Mouse (Mus musculus): ENCODE data around the gene Frmd8.
"Not testable (repeated sequence)": the region's sequence is repeated elsewhere in the genome, so short reads cannot be mapped to it uniquely, and the experiment has no call there.

Frmd8 gene

GRCm38 (mm10) chr19:5817703-5818589 is 57.1 kb downstream of the Frmd8 start:
- TF ChIP-seq CTCF (conservative IDR thresholded peaks at IDR 0.05; ENCODE audit: low read length) = peak; percentile 70
- TF ChIP-seq POU5F1 (IDR thresholded peaks at IDR 0.05; ENCODE audit: borderline replicate concordance, low read length) = no peak
- TF ChIP-seq NANOG (IDR thresholded peaks at IDR 0.05; ENCODE audit: borderline replicate concordance, low read length) = no peak

DNA sequence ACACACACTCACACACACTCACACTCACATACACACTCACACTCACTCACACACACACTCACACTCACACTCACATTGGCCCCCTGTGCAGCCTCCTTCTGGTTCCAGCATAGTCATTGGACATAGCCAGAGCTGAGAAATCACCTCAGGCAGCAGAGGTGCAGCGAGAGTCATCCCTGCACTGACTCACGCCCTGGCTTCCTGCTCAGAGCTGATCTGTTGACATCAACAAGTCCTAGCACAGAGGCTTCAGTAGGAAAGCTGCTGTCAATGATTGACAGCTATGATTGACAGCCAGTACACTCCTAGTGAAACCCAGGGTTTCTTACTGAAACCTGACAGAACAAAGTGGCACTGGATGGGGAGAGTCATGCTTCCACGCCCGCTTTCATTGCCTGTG is 59.1 kb downstream of the Frmd8 start:
- H3K9me3 ChIP-seq (ENCODE audit: low read length) = no peaks in the 10 kb centered on the region
- peaks cover 95% of the 10 kb centered on the region for H3K4me1 ChIP-seq (replicated peaks; ENCODE audit: low read depth, low read length)
- peak overlapping the region; percentile 5; the same call in 1 of the 2 replicates for H3K4me3 ChIP-seq (replicated peaks; ENCODE audit: low read length)
- no peaks in the 10 kb centered on the region for H3K36me3 ChIP-seq (ENCODE audit: insufficient read depth, low read length)
- H3K27me3 ChIP-seq (ENCODE audit: insufficient read depth, low read length) = no peaks in the 10 kb centered on the region
- TF ChIP-seq POU5F1 (IDR thresholded peaks at IDR 0.05; ENCODE audit: borderline replicate concordance, low read length) (no peak), CTCF (conservative IDR thresholded peaks at IDR 0.05; ENCODE audit: low read length) (no peak), NANOG (IDR thresholded peaks at IDR 0.05; ENCODE audit: borderline replicate concordance, low read length) (no peak)

More at GRCm38 (mm10) chr19:5817703-5818589, 57.1 kb downstream of the Frmd8 start:
- Histone ChIP-seq H3K4me3 (replicated peaks; ENCODE audit: low read length) (peak overlapping the region; percentile 61), H3K4me1 (replicated peaks; ENCODE audit: low read depth, low read length) (peaks cover 87% of the 10 kb centered on the region), H3K9me3 (ENCODE audit: low read length) (no peaks in the 10 kb centered on the region), H3K36me3 (ENCODE audit: insufficient read depth, low read length) (no peaks in the 10 kb centered on the region), H3K27me3 (ENCODE audit: insufficient read depth, low read length) (no peaks in the 10 kb centered on the region)

DNA sequence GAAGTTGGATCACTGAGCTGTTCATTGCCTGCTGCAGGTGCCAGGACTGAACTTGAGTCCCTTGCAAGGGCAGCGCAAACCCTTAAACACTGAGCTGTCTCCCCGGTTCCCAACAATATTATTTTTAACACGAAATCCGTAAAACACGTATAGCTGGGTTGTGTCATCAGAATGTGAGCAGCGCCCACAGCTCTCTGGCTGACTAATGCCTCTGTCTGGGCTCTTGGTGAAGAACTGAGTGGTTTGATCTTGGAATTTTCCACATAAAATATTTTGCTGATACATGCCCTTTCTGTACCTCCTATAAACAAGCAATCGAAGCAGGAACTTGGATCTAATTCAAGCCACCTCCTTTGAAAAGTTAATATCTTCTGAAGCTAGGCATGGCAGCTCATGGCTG is 60.1 kb downstream of the Frmd8 start:
- Histone ChIP-seq H3K4me3 (replicated peaks; ENCODE audit: low read length) (no peak overlapping the region), H3K36me3 (ENCODE audit: insufficient read depth, low read length) (no peaks in the 10 kb centered on the region), H3K9me3 (ENCODE audit: low read length) (no peaks in the 10 kb centered on the region), H3K4me1 (replicated peaks; ENCODE audit: low read depth, low read length) (peaks cover 98% of the 10 kb centered on the region), H3K27me3 (ENCODE audit: insufficient read depth, low read length) (no peaks in the 10 kb centered on the region)
- TF ChIP-seq CTCF (conservative IDR thresholded peaks at IDR 0.05; ENCODE audit: low read length) (no peak), POU5F1 (IDR thresholded peaks at IDR 0.05; ENCODE audit: borderline replicate concordance, low read length) (no peak), NANOG (IDR thresholded peaks at IDR 0.05; ENCODE audit: borderline replicate concordance, low read length) (no peak)

DNA sequence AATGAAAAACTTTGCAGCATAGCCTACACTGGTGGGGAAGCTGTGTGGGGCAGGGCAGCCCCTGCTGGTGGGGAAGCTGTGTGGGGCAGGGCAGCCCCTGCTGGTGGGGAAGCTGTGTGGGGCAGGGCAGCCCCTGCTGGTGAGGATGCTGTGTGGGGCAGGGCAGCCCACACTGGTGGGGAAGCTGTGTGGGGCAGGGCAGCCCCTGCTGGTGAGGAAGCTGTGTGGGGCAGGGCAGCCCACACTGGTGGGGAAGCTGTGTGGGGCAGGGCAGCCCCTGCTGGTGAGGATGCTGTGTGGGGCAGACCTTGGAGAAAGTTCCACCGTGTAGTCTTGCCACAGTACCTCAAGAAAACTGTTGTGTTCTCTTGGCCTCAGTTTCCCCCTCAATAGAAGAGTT is 61.0 kb downstream of the Frmd8 start:
- not testable (repeated sequence) for H3K27me3 ChIP-seq (ENCODE audit: insufficient read depth, low read length); H3K4me3 ChIP-seq (replicated peaks; ENCODE audit: low read length); H3K9me3 ChIP-seq (ENCODE audit: low read length); H3K36me3 ChIP-seq (ENCODE audit: insufficient read depth, low read length)
- H3K4me1 ChIP-seq (replicated peaks; ENCODE audit: low read depth, low read length) = peaks cover 96% of the 10 kb centered on the region
- TF ChIP-seq CTCF (conservative IDR thresholded peaks at IDR 0.05; ENCODE audit: low read length) = peak; percentile 6; the same call in 1 of the 2 replicates

GRCm38 (mm10) chr19:5813567-5813966 is 61.5 kb downstream of the Frmd8 start:
- H3K4me1 ChIP-seq (replicated peaks; ENCODE audit: low read depth, low read length) = peaks cover 96% of the 10 kb centered on the region
- TF ChIP-seq NANOG (IDR thresholded peaks at IDR 0.05; ENCODE audit: borderline replicate concordance, low read length) (no peak), CTCF (conservative IDR thresholded peaks at IDR 0.05; ENCODE audit: low read length) (no peak), POU5F1 (IDR thresholded peaks at IDR 0.05; ENCODE audit: borderline replicate concordance, low read length) (no peak)
- H3K4me3 ChIP-seq (replicated peaks; ENCODE audit: low read length) = no peak overlapping the region
- H3K36me3 ChIP-seq (ENCODE audit: insufficient read depth, low read length) = no peaks in the 10 kb centered on the region
- H3K9me3 ChIP-seq (ENCODE audit: low read length) = no peaks in the 10 kb centered on the region
- no peaks in the 10 kb centered on the region for H3K27me3 ChIP-seq (ENCODE audit: insufficient read depth, low read length)

DNA sequence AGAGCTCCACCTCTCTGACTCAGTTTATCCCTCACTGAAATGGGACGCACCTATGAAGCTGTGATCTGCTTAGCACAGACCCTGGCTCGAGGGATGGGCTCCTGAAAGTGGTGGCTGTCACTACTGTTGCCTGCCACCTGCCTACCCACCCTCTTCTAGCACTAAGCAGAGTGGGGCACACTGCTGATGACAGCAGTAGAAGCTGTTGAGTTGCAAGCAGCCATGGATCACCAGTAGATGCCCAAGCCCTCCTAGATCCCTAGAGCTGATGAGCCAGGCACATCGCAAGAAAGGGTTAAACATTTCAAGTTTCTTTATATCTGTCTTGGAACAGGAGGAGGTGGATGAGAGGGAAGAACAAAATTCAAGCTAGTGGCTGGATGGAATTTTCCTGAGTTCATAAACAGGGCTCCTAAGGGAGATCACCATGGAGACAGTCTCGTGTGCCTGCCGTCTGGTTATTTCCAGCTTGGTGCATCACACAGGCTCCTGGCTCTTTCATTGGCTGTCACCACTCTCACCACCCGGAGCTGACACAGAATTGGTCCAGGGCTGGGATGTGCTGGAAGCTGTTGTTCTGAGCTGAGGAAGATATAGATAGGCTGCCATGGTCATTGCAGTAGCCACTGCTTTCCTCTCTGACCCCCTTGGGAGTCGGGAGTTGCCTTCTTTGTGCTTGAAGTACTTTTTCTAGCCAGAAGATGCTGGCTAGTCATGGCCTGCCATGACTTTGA is 63.1 kb downstream of the Frmd8 start:
- Histone ChIP-seq H3K36me3 (ENCODE audit: insufficient read depth, low read length) (no peaks in the 10 kb centered on the region), H3K4me3 (replicated peaks; ENCODE audit: low read length) (no peak overlapping the region), H3K27me3 (ENCODE audit: insufficient read depth, low read length) (no peaks in the 10 kb centered on the region), H3K9me3 (ENCODE audit: low read length) (no peaks in the 10 kb centered on the region), H3K4me1 (replicated peaks; ENCODE audit: low read depth, low read length) (peaks cover 97% of the 10 kb centered on the region)
- TF ChIP-seq NANOG (IDR thresholded peaks at IDR 0.05; ENCODE audit: borderline replicate concordance, low read length) (no peak), POU5F1 (IDR thresholded peaks at IDR 0.05; ENCODE audit: borderline replicate concordance, low read length) (no peak), CTCF (conservative IDR thresholded peaks at IDR 0.05; ENCODE audit: low read length) (no peak)

DNA sequence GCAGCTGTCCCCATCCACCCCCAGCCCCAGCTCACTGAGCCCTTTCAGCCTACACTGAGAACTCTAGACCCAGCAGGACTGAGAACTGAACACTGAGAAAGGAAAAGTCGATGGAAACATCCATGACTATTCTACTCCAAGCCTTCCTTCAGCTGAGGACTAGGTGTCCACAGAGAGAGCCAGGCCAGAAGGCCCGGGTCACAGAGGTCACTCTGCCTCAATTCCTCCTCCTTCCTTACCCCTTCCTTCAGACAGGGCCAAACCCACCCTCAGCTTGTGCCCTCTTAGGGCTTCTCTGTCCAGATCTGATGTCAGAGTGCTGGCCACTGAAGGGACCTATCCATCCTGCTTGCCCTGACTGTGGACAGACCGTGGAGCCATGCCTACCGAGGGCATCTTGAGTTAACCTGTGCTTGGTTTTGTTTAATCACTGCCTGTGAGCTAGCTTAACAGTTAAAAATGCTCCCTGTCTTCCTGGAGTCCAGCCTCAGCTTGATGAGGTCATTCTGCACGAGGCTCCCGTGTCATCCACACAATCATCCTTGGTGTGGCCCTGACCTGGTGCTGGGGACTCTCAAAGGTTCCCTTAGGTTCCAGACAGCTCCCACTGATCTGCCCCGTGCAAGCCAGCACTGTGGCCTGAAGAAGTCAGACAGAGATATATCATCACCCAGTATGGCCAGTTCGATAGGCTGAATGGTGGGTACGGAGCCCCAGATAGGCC is 64.1 kb downstream of the Frmd8 start:
- Histone ChIP-seq H3K36me3 (ENCODE audit: insufficient read depth, low read length) (no peaks in the 10 kb centered on the region), H3K4me3 (replicated peaks; ENCODE audit: low read length) (peak overlapping the region; percentile 65), H3K27me3 (ENCODE audit: insufficient read depth, low read length) (no peaks in the 10 kb centered on the region), H3K9me3 (ENCODE audit: low read length) (no peaks in the 10 kb centered on the region), H3K4me1 (replicated peaks; ENCODE audit: low read depth, low read length) (peaks cover 95% of the 10 kb centered on the region)
- TF ChIP-seq POU5F1 (IDR thresholded peaks at IDR 0.05; ENCODE audit: borderline replicate concordance, low read length) (no peak), NANOG (IDR thresholded peaks at IDR 0.05; ENCODE audit: borderline replicate concordance, low read length) (no peak), CTCF (conservative IDR thresholded peaks at IDR 0.05; ENCODE audit: low read length) (no peak)
